Mouse (Mus musculus) right cerebral cortex, postnatal 36 days (tissue): ENCODE results near the gene Stat5b.

Experiments used
- DNase-seq, 2 experiments: peaks; one replicate each; pipeline ENCODE4 v3.0.0; 2022; ENCODE audit warnings: low spot score in 2 of 2, mixed read lengths in 1 of 2

The Stat5b gene

DNA sequence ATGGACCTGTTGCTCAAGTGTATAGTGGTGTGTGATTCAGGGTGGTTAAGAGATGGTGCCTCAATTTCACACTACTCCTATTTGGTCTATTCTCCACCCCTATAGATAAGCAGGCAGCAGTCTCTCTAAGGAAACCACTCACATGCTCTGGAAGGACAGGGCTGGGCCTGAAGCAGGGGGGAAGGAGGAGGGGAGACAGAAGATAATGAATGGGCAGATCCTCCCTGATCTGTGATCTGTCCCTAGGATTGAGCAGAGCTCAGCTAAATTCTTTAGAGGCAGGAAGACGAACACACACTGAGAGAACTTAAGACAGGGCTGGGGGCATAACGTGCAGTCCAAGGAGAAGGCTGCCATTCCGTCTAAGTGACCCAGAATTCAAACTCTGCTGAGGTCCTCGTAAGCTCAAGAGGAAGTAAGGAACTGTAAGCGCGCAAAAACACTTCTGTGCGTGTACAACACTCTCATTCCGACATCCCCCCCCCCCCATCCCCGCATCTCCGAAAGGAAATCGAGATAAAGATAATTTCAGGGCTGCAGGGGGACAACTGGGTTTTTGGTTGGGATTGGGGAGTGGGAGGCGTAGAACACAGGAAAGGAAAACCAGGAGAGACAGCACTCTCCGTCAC is 113.3 kb downstream of the Stat5b start:
- no peak for DNase-seq

GRCm38 (mm10) chr11:100736746-100737080 is 113.8 kb downstream of the Stat5b start:
- no peak for DNase-seq

GRCm38 (mm10) chr11:100735954-100736745 is 114.4 kb downstream of the Stat5b start:
- DNase-seq, result no peak

DNA sequence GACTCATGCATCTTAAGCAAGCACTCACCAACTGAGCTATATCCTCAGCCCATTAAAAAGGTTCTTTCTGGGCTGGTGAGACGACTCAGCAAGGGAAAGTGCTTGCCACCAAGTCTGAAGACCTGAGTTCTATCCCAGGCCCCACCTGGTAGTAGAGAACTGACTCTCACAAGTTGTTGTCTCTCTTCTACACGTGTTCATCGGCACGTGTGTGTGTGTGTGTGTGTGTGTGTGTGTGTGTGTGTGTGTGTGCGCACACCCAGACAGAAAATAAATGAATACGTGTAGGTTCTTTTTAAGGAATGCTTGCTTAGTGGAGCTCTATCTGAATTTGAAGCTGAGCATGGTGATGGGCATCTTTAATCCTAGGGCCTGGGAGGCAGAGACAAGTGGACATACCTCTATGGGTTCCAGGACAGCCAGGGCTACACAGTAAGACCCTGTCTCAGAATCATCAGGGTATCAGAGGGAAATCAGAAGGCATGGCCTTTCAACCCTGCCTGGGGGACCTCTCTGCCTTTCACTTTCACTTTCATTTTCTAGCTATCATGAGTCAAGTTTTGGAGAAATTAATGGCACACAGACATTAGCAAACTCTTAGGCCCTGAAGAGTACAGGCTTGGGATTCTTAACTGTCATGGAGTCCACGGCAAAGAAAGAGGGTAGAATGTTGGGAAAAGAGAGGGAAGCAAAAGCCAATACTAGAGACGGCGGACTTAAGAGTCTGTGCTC is 115.2 kb downstream of the Stat5b start:
- DNase-seq, result no peak
